Mouse (Mus musculus) gonadal fat pad, adult 2 months (tissue): ENCODE results near the gene Raet1d. TPM values are rescaled to one million over a fixed set of nuclear protein-coding genes. Genes with fewer than 3 reads are reported as not detected.

Source experiments
- polyA plus RNA-seq: library from polyadenylated mRNA; depleted of rRNA; stranded (reverse); fragments of >200 nt; gene quantifications from 2 replicates; pipeline ENCODE4 v1.2.3, GENCODE M21; 2012; rRNA removed

Gene Raet1d
- polyA plus RNA-seq, 1 experiment, result 0.20 TPM

Other genes with a start within 250 kb of the Raet1d start
- 1.9 and 2.2 TPM in 2 replicates for gene E030030I06Rik, start 211.3 kb upstream of the Raet1d start, polyA plus RNA-seq
- 0.58 and 0.72 TPM in 2 replicates for gene Raet1e, start 202.0 kb upstream of the Raet1d start, polyA plus RNA-seq
- gene H60b, start 202.0 kb upstream of the Raet1d start, polyA plus RNA-seq, result 0.46 and 0.76 TPM in 2 replicates